Mouse (Mus musculus): ENCODE measurements around the gene 1700025C18Rik. TPM values are rescaled to one million over a fixed set of nuclear protein-coding genes. Genes with fewer than 3 reads are reported as not detected.
A peak's percentile ranks its signal among the peaks of the same experiment; 100 is the strongest.

Gene 1700025C18Rik
- polyA plus RNA-seq, 1 experiment from 2014 or later = not detected

- no peak for ATAC-seq (ENCODE audit: low FRiP score, low TSS enrichment)
- Histone ChIP-seq H3K4me1 (ENCODE audit: insufficient read depth, low read length) (no peaks in the 10 kb centered on the region), H3K4me2 (replicated peaks; ENCODE audit: low read depth, low read length) (no peak overlapping the region), H3K9ac (replicated peaks; ENCODE audit: low read length) (no peak overlapping the region), H3K27ac (ENCODE audit: low read length) (no peak overlapping the region), H3K9me3 (ENCODE audit: low read length) (no peaks in the 10 kb centered on the region), H3K4me3 (ENCODE audit: low read length) (no peak overlapping the region), H3K27me3 (ENCODE audit: insufficient read depth, low read length) (0 out of 2 replicates have a peak, but pooled peaks cover 3% of the 10 kb centered on the region), H3K36me3 (ENCODE audit: insufficient read depth, low read length) (no peaks in the 10 kb centered on the region)
- 62% methylated on average over 5 of the region's 5 CpGs for WGBS
Measured at GRCm38 (mm10) chr2:165049044-165049443, 41.5 kb downstream of the 1700025C18Rik start.

GRCm38 (mm10) chr2:165043729-165044128 is 46.8 kb downstream of the 1700025C18Rik start:
- H3K36me3 ChIP-seq (ENCODE audit: insufficient read depth, low read length) = no peaks in the 10 kb centered on the region
- H3K4me1 ChIP-seq (ENCODE audit: insufficient read depth, low read length) = no peaks in the 10 kb centered on the region
- no peaks in the 10 kb centered on the region; the same call in 1 of the 2 replicates for H3K27me3 ChIP-seq (ENCODE audit: insufficient read depth, low read length)
- no peak overlapping the region for H3K4me2 ChIP-seq (replicated peaks; ENCODE audit: low read depth, low read length)
- no peak overlapping the region for H3K4me3 ChIP-seq (ENCODE audit: low read length)
- no peak for ATAC-seq (ENCODE audit: low FRiP score, low TSS enrichment)
- no peaks in the 10 kb centered on the region for H3K9me3 ChIP-seq (ENCODE audit: low read length)
- no peak overlapping the region for H3K27ac ChIP-seq (ENCODE audit: low read length)
- no peak overlapping the region for H3K9ac ChIP-seq (replicated peaks; ENCODE audit: low read length)
- 54% methylated on average over 2 of the region's 2 CpGs for WGBS

DNA sequence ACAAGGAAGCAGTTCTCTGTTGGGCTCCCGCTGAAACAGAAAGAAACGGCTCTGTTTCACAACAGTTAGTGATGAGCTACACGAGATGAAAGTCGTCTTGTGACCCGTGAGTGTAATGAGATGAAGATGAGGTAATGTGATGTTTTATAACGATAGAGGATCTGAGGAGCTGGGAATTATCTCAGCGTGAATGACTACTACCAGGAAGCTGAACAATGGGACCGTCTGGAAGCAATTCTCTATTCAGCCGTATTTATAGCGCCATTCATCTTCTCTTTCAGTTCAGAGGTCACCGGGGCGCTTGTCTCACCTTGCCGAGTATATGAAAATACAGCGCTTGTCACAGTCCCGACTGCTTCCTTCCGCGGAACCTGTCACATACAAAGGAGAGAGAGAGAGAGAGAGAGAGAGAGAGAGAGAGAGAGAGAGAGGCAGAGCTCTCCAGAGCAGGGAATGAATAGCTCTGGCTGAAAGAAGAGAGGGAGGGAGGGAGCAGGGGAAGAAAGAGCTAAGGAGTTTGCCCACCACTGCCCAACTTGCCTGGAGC is 47.4 kb downstream of the 1700025C18Rik start:
- 5% methylated on average over 17 of the region's 17 CpGs for WGBS
- Histone ChIP-seq H3K27ac (ENCODE audit: low read length) (no peak overlapping the region), H3K9ac (replicated peaks; ENCODE audit: low read length) (no peak overlapping the region), H3K9me3 (ENCODE audit: low read length) (no peaks in the 10 kb centered on the region), H3K4me2 (replicated peaks; ENCODE audit: low read depth, low read length) (peak overlapping the region; percentile 26; the same call in 1 of the 2 replicates), H3K4me1 (ENCODE audit: insufficient read depth, low read length) (no peaks in the 10 kb centered on the region), H3K27me3 (ENCODE audit: insufficient read depth, low read length) (no peaks in the 10 kb centered on the region; the same call in 1 of the 2 replicates), H3K4me3 (ENCODE audit: low read length) (no peak overlapping the region), H3K36me3 (ENCODE audit: insufficient read depth, low read length) (no peaks in the 10 kb centered on the region)
- no peak for ATAC-seq (ENCODE audit: low FRiP score, low TSS enrichment)

- no peak overlapping the region for H3K27ac ChIP-seq (ENCODE audit: low read length)
- H3K9ac ChIP-seq (replicated peaks; ENCODE audit: low read length) = no peak overlapping the region
- ATAC-seq (ENCODE audit: low FRiP score, low TSS enrichment) = no peak
- H3K36me3 ChIP-seq (ENCODE audit: insufficient read depth, low read length) = no peaks in the 10 kb centered on the region
- no peaks in the 10 kb centered on the region; the same call in 1 of the 2 replicates for H3K27me3 ChIP-seq (ENCODE audit: insufficient read depth, low read length)
- H3K4me1 ChIP-seq (ENCODE audit: insufficient read depth, low read length) = no peaks in the 10 kb centered on the region
- H3K4me3 ChIP-seq (ENCODE audit: low read length) = no peak overlapping the region
- WGBS = 64% methylated on average over 5 of the region's 5 CpGs
- H3K9me3 ChIP-seq (ENCODE audit: low read length) = no peaks in the 10 kb centered on the region
- no peak overlapping the region for H3K4me2 ChIP-seq (replicated peaks; ENCODE audit: low read depth, low read length)
Measured at GRCm38 (mm10) chr2:165042126-165042525, 48.4 kb downstream of the 1700025C18Rik start.

DNA sequence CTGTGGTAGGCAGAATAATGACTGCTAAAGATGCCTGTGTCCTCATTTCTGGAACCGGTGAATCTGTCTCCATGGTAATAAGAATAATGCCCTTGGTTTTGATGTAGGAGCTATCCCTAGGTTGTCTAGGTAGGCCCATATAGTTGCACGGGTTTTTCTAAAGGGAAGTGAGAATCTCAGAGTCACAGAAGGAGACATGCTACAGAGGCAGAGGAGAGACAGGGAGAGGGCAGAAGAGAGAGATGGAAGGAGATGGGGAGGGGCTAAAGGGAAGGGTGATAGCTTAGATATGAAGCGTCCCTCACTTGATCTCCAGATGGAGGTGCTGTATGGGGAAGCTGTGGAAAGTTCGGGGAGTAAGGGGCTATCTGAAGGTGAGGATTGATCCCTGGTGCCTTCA is 53.1 kb downstream of the 1700025C18Rik start:
- H3K9ac ChIP-seq (replicated peaks; ENCODE audit: low read length) = no peak overlapping the region
- H3K9me3 ChIP-seq (ENCODE audit: low read length) = no peaks in the 10 kb centered on the region
- H3K27ac ChIP-seq (ENCODE audit: low read length) = no peak overlapping the region
- 70% methylated on average over 4 of the region's 4 CpGs for WGBS
- H3K36me3 ChIP-seq (ENCODE audit: insufficient read depth, low read length) = no peaks in the 10 kb centered on the region
- ATAC-seq (ENCODE audit: low FRiP score, low TSS enrichment) = no peak
- no peak overlapping the region for H3K4me2 ChIP-seq (replicated peaks; ENCODE audit: low read depth, low read length)
- H3K4me1 ChIP-seq (ENCODE audit: insufficient read depth, low read length) = peaks cover 18% of the 10 kb centered on the region
- H3K4me3 ChIP-seq (ENCODE audit: low read length) = no peak overlapping the region
- no peaks in the 10 kb centered on the region; the same call in 1 of the 2 replicates for H3K27me3 ChIP-seq (ENCODE audit: insufficient read depth, low read length)

DNA sequence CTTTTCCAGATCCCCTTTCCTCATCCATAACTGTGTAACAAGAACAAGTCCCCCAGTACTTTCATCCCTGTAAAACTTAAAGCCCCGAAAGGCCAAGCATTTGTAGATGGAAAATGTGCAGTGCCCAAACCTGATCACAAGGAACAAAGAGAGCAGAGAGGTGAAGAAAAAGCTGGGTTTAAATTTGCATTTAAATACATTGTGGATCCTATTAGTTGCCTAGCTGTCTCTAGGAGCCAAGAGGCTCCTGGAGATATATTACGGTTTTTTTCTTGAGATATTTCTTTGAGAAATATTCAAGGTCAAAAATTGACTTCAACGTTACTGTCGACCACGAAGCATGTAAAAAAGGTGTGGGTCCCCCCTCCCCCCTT is 55.5 kb downstream of the 1700025C18Rik start:
- no peak overlapping the region for H3K27ac ChIP-seq (ENCODE audit: low read length)
- H3K9me3 ChIP-seq (ENCODE audit: low read length) = no peaks in the 10 kb centered on the region
- H3K4me1 ChIP-seq (ENCODE audit: insufficient read depth, low read length) = peaks cover 22% of the 10 kb centered on the region
- no peaks in the 10 kb centered on the region for H3K36me3 ChIP-seq (ENCODE audit: insufficient read depth, low read length)
- WGBS = 47% methylated on average over 5 of the region's 5 CpGs
- ATAC-seq (ENCODE audit: low FRiP score, low TSS enrichment) = no peak
- H3K27me3 ChIP-seq (ENCODE audit: insufficient read depth, low read length) = no peaks in the 10 kb centered on the region
- peak overlapping the region; percentile 57; the same call in 1 of the 2 replicates for H3K9ac ChIP-seq (replicated peaks; ENCODE audit: low read length)
- peak overlapping the region; percentile 58 for H3K4me2 ChIP-seq (replicated peaks; ENCODE audit: low read depth, low read length)
- H3K4me3 ChIP-seq (ENCODE audit: low read length) = peak overlapping the region; percentile 87

DNA sequence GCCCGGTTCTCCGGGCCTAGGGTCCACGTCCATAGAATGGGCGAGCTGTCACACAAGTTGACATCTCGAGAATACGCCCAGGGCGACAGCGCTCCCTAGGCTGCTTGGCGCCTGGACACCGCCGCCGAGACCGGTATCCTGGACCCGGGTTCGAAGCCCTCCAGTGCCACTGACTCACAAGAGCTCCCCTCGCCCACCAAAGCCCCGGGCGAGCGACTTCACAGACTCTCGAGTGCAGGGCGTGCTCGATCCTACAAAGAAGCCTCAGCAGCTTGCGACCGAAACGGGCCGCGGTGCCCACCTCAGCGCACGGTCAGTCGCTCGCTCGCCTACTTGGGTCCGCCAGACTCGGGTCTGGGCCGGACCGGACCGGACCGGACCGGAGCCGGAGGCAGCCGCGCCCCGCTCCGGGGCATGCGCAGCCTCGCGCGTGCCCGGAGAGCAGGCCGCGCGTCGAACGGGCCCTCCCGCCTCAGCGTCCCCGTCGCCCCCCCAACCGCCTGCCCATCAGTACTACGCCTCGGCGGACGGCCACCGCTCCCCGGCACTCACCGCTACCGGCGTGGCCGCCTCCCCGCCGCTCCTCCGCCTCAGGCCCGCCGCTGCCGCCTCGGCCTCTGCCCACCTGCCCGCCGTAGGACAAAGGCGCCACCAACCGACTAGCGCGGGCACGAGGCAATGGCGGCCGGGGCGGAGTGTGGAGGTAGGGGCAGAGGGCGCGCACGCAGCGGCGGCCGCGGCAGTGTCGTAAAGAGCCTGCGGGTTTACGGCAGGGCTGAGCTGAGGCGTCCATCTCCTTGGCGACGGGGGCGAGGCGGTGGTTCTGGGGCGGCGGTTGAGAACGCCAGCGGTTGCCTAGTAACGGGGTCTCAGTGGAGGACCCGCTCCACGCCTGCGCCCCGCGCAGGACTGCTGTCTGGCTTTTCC is 56.2 kb downstream of the 1700025C18Rik start, which contains the start of gene Ncoa5:
Ncoa5 (minus strand) TSS at position 737 of the 927 bp plus-strand sequence.
- peaks cover 22% of the 10 kb centered on the region for H3K4me1 ChIP-seq (ENCODE audit: insufficient read depth, low read length)
- under 1% methylated on average over 96 of the region's 111 CpGs for WGBS
- ATAC-seq (ENCODE audit: low FRiP score, low TSS enrichment) = peak; percentile 98
- peak within 1 kb of the TSS; percentile 91 for H3K9ac ChIP-seq (replicated peaks; ENCODE audit: low read length)
- peak within 1 kb of the TSS; percentile 87 for H3K4me3 ChIP-seq (ENCODE audit: low read length)
- H3K4me2 ChIP-seq (replicated peaks; ENCODE audit: low read depth, low read length) = peak within 1 kb of the TSS; percentile 58
- H3K36me3 ChIP-seq (ENCODE audit: insufficient read depth, low read length) = no peaks in the 10 kb centered on the region
- H3K27ac ChIP-seq (ENCODE audit: low read length) = peak within 1 kb of the TSS; percentile 63; the same call in 1 of the 2 replicates
- H3K9me3 ChIP-seq (ENCODE audit: low read length) = no peaks in the 10 kb centered on the region
- no peaks in the 10 kb centered on the region for H3K27me3 ChIP-seq (ENCODE audit: insufficient read depth, low read length)

GRCm38 (mm10) chr2:165033306-165033705 is 57.2 kb downstream of the 1700025C18Rik start:
- 34% methylated on average over 6 of the region's 6 CpGs for WGBS
- peak overlapping the region; percentile 58 for H3K4me2 ChIP-seq (replicated peaks; ENCODE audit: low read depth, low read length)
- H3K27me3 ChIP-seq (ENCODE audit: insufficient read depth, low read length) = no peaks in the 10 kb centered on the region
- H3K4me1 ChIP-seq (ENCODE audit: insufficient read depth, low read length) = peaks cover 22% of the 10 kb centered on the region
- H3K9me3 ChIP-seq (ENCODE audit: low read length) = no peaks in the 10 kb centered on the region
- peak overlapping the region; percentile 87 for H3K4me3 ChIP-seq (ENCODE audit: low read length)
- peak overlapping the region; percentile 91 for H3K9ac ChIP-seq (replicated peaks; ENCODE audit: low read length)
- H3K36me3 ChIP-seq (ENCODE audit: insufficient read depth, low read length) = no peaks in the 10 kb centered on the region
- no peak overlapping the region for H3K27ac ChIP-seq (ENCODE audit: low read length)
- ATAC-seq (ENCODE audit: low FRiP score, low TSS enrichment) = no peak

DNA sequence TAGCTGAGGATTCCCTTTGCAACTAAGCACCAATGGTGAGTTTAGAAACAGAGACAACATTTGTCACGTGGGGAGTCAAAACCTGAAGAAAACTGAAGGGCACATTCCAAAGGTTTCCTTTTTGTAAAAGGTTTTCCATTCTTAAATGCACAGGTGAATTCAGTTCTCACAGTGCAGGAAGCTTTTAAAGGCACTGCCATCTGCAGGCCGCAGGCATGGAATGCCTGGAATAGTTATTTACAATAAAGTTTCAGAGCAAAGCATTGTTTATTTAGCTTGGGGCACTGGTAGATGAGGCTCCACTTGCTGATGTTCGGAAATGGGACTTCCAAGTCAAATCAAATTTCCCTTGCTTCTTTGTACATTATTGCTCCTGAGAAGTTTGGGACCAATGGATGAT is 58.0 kb downstream of the 1700025C18Rik start:
- H3K9me3 ChIP-seq (ENCODE audit: low read length) = no peaks in the 10 kb centered on the region
- WGBS = 41% methylated on average over 3 of the region's 3 CpGs
- no peaks in the 10 kb centered on the region for H3K27me3 ChIP-seq (ENCODE audit: insufficient read depth, low read length)
- H3K27ac ChIP-seq (ENCODE audit: low read length) = no peak overlapping the region
- H3K36me3 ChIP-seq (ENCODE audit: insufficient read depth, low read length) = no peaks in the 10 kb centered on the region
- no peak for ATAC-seq (ENCODE audit: low FRiP score, low TSS enrichment)
- 0 out of 2 replicates have a peak overlapping the region, but pooled peaks have one; percentile 12 for H3K4me2 ChIP-seq (replicated peaks; ENCODE audit: low read depth, low read length)
- no peak overlapping the region for H3K4me3 ChIP-seq (ENCODE audit: low read length)
- H3K4me1 ChIP-seq (ENCODE audit: insufficient read depth, low read length) = peaks cover 22% of the 10 kb centered on the region
- H3K9ac ChIP-seq (replicated peaks; ENCODE audit: low read length) = 0 out of 2 replicates have a peak overlapping the region, but pooled peaks have one; percentile 16
